Mouse (Mus musculus) spleen, embryonic (tissue): ENCODE measurements around the gene Sytl5.

Source experiments
- CTCF ChIA-PET: fragments of 350-600 bp; sonication (Branson Sonifier 250); formaldehyde crosslinking; loops from one replicate; lab custom pipeline; 2022; lab: Charles Lee

Sytl5 gene

GRCm38 (mm10) chrX:9885322-9885721, at the start of gene Sytl5:
Sytl5 (plus strand) TSS chrX:9885622.
- CTCF ChIA-PET, result no interaction called here

- CTCF ChIA-PET, result no interaction called here
These were observed 38.8 kb upstream of the Sytl5 start, which contains the start of gene Hypm for GRCm38 (mm10) chrX:9846628-9847027. Hypm (plus strand) TSS chrX:9846928.

GRCm38 (mm10) chrX:9849403-9849802, 36.0 kb upstream of the Sytl5 start, which contains the start of gene H2al3:
H2al3 (plus strand) TSS chrX:9849703.
- CTCF ChIA-PET, result no interaction called here

GRCm38 (mm10) chrX:9861859-9862258, 23.6 kb upstream of the Sytl5 start:
- CTCF ChIA-PET, result no interaction called here

GRCm38 (mm10) chrX:9875519-9875918, 9.9 kb upstream of the Sytl5 start:
- CTCF ChIA-PET, result no interaction called here

GRCm38 (mm10) chrX:9909572-9909971, 24.1 kb downstream of the Sytl5 start:
- CTCF ChIA-PET, result no interaction called here

GRCm38 (mm10) chrX:9933839-9934238, 48.4 kb downstream of the Sytl5 start:
- CTCF ChIA-PET, result no interaction called here

- CTCF ChIA-PET, result no interaction called here
These were observed 98.8 kb downstream of the Sytl5 start for GRCm38 (mm10) chrX:9984094-9984669.

- CTCF ChIA-PET, result interaction anchor here (0.6 kb wide), 1 partner anchor 43 kb away, joined by 11 read pairs; no protein-coding TSS in a partner anchor
These were observed 115.3 kb downstream of the Sytl5 start for GRCm38 (mm10) chrX:10000718-10001117.

GRCm38 (mm10) chrX:10005946-10006345, 120.5 kb downstream of the Sytl5 start:
- CTCF ChIA-PET, result no interaction called here

- CTCF ChIA-PET, result no interaction called here
These were observed 122.4 kb downstream of the Sytl5 start for GRCm38 (mm10) chrX:10007675-10008270.

GRCm38 (mm10) chrX:10010202-10010601, 124.8 kb downstream of the Sytl5 start:
- CTCF ChIA-PET, result no interaction called here

- CTCF ChIA-PET, result no interaction called here
These were observed 149.2 kb downstream of the Sytl5 start for GRCm38 (mm10) chrX:10034666-10035065.
